Mouse (Mus musculus) forebrain, embryonic 11.5 days (tissue): ENCODE data around the gene Ibtk. TPM values are rescaled to one million over a fixed set of nuclear protein-coding genes. Genes with fewer than 3 reads are reported as not detected.
A peak's percentile ranks its signal among the peaks of the same experiment; 100 is the strongest.

Source experiments
- ATAC-seq: fragments of 200-750 bp; cut with Nextera tagmentation; replicated peaks from 2 replicates; pipeline ENCODE4 v1.8.0; 2017; ENCODE audit warnings: moderate TSS enrichment; ENCODE audit not compliant: low FRiP score
- DNase-seq: peaks from one replicate; pipeline ENCODE4 v3.0.0-alpha.2; 2017; ENCODE audit warnings: low spot score
- H3K27ac ChIP-seq: fragments of 300-500 bp; sonication (generic); 2 replicates; pipeline ENCODE4 v1.5.1; 2014; ENCODE audit warnings: low read depth, low read length
- H3K27me3 ChIP-seq: fragments of 300-500 bp; sonication (generic); 2 replicates; pipeline ENCODE4 v1.6.1; 2014; ENCODE audit warnings: mild to moderate bottlenecking, low read length, mixed read lengths; ENCODE audit not compliant: control insufficient read depth, insufficient read depth
- H3K36me3 ChIP-seq: fragments of 300-500 bp; sonication (generic); 2 replicates; pipeline ENCODE4 v1.6.1; 2014; ENCODE audit warnings: mild to moderate bottlenecking, low read length, moderate library complexity, mixed read lengths; ENCODE audit not compliant: control insufficient read depth, insufficient read depth
- H3K4me1 ChIP-seq: fragments of 300-500 bp; sonication (generic); replicated peaks from 2 replicates; pipeline ENCODE4 v1.6.1; 2014; ENCODE audit warnings: low read length, mixed read lengths; ENCODE audit not compliant: control insufficient read depth, insufficient read depth
- H3K4me2 ChIP-seq: fragments of 300-500 bp; sonication (generic); 2 replicates; pipeline ENCODE4 v1.6.1; 2014; ENCODE audit warnings: low read depth, mild to moderate bottlenecking, low read length, moderate library complexity, mixed read lengths; ENCODE audit not compliant: severe bottlenecking
- H3K4me3 ChIP-seq: fragments of 300-500 bp; sonication (generic); 2 replicates; pipeline ENCODE4 v1.5.1; 2014; ENCODE audit warnings: low read depth, low read length
- H3K9ac ChIP-seq: fragments of 300-500 bp; sonication (generic); 2 replicates; pipeline ENCODE4 v1.6.1; 2014; ENCODE audit warnings: low read length
- H3K9me3 ChIP-seq: fragments of 300-500 bp; sonication (generic); 2 replicates; pipeline ENCODE4 v1.6.1; 2016; ENCODE audit warnings: low read length, mixed read lengths; ENCODE audit not compliant: control insufficient read depth
- WGBS: fragments of 180-500 bp; shearing (Covaris S2); extraction: QIAGEN DNeasy Blood & Tissue Kit; methylation state at CpG from one replicate; pipeline ENCODE4 v1.1.7; 2014; 5-methylcytosine and 5-hydroxymethylcytosine counted together
- polyA plus RNA-seq: library from polyadenylated mRNA; unstranded; fragments of >200 nt; fragmentation: Nextera tagmentation; extraction: Ambion mirVana; gene quantifications from 2 replicates; pipeline ENCODE4 v1.2.1, GENCODE M21; 2014

Ibtk gene
- polyA plus RNA-seq, 1 experiment from 2014 or later, result 49.0 TPM

DNA sequence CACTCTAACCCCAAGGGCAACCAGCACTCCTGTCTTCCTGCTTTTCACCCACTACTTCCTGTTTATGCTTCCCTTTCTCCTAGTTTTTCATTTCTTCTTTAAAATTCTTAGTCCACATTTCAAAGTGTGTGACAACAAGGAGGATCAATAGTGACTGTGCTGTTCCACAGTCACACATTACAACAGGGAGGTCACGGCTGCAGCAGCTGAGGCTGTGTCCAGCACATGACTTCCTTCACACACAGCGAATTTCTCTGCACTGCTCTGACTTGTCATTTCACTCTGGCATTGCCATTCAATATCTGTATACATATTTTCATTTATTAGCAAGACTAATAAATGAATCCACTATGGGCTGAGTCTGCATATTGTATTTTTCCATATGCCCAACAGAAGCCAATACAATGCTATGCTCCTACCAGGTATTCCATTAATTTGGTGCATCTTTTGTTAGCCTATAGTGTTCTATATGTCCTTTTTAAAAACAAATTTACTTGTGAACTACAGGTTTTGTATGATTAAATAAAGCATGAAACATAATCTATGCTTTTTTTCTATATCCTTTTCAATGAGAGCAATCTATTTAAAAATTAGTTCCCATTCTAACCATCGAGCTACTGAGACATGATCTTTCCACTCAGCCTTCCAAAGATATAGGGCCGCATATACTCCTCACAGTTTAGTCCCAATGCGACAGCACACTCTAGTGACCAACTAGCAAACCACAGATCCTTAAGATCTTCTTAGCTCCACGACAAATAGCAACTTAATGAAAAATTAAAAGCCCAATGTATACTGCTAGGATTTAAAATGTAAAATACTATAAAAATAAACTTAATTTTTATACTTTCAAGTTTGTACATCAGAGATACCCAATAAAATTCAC is 55.7 kb downstream of the Ibtk start:
- ATAC-seq (peak; percentile 66; the same call in 1 of the 2 replicates), DNase-seq (no peak)
- H3K4me2 ChIP-seq, result no peak overlapping the region
- H3K9ac ChIP-seq, result no peak overlapping the region
- 75% methylated on average over 6 of the region's 6 CpGs for WGBS
- H3K36me3 ChIP-seq, result peaks cover 6% of the 10 kb centered on the region; the same call in 1 of the 2 replicates
- H3K4me1 ChIP-seq, result no peaks in the 10 kb centered on the region
- no peaks in the 10 kb centered on the region for H3K9me3 ChIP-seq
- no peak overlapping the region for H3K27ac ChIP-seq
- H3K27me3 ChIP-seq, result no peaks in the 10 kb centered on the region
- no peak overlapping the region for H3K4me3 ChIP-seq

DNA sequence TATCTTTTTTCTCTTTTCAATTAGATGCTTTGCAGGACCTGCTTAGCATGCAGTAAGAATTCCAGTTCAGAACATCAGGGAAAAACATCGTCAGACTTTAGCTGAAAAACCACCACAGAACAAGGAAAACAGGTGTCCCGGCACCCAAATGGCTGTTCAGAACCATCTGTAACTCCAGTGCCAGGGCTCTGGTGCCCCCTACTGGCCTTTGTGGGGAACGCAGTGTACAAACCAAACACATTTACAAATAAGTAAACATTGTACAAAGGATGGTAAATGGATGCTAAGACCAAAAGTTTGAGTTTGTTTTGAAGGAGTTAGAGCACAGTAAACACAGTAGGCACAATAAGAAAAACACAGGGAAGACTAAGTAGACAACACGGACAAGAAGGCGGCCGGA is 64.1 kb downstream of the Ibtk start:
- no peaks in the 10 kb centered on the region; the same call in 1 of the 2 replicates for H3K9me3 ChIP-seq
- H3K4me2 ChIP-seq, result no peak overlapping the region
- no peak overlapping the region for H3K4me3 ChIP-seq
- peaks cover 2% of the 10 kb centered on the region; the same call in 1 of the 2 replicates for H3K36me3 ChIP-seq
- whole genome bisulfite sequencing, result 90% methylated on average over 6 of the region's 6 CpGs
- ATAC-seq (no peak), DNase-seq (no peak)
- H3K27me3 ChIP-seq, result no peaks in the 10 kb centered on the region
- no peak overlapping the region for H3K27ac ChIP-seq
- no peaks in the 10 kb centered on the region for H3K4me1 ChIP-seq
- no peak overlapping the region for H3K9ac ChIP-seq

DNA sequence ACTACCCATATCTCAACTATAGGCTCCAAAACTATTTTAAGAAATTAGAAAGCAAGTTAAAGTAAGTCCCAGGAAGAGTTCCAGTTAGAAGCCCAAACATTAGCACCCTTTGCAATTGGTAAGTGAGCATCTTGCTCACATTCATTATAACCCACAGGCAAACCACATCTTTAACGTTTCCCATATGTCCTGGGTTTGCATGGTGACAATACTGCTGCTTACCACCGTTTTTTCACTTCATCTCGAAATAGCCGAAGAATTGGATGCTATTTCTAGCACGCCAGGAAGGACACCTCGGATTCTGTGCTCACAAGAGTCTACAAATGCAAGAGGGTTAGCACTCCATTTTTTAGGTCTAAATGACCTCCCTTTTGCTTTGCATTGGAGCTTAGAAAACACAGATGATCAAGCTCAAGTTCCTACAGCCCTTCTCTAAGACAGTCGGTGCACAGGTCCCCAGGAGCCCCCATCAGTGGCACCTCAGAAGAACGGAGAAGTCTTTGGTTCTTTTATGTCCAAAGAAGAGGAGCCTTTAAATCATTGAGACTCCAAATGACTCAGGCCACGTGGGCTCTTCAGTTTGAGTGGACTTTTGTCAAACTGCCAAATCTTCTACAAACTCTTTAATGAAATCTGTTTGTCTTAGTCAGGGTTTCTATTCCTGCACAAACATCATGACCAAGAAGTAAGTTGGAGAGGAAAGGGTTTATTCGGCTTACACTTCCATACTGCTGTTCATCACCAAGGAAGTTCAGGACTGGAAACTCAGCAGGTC is 73.8 kb downstream of the Ibtk start:
- no peak for DNase-seq

DNA sequence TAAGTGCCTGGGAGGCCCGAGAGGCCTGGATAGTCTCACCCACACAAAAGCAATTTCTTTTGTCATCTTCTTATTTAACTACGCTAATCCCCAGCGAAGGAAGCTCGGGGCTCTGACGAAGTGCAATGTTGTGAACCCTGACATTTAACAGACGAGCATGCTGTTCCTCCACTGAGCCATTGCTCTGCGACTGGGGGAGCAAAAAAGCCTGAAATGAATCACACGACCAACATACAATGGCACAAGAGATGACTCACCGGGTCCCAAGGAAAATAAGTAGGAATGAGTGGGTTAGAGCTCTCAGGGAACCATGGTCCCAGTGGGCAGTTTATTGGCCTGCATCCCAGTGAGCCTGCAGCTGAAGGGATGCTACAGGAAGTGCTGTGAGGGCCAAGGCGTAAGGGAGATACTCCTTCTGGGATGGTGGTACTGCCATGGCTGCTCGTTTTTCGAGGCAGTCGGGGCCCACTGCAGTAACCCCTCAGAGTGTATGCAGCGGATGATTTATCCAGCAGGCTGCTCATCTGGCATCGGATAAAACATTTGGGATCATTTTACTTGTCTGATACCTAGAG is 75.1 kb downstream of the Ibtk start:
- Histone ChIP-seq H3K9ac (no peak overlapping the region), H3K9me3 (no peaks in the 10 kb centered on the region), H3K27me3 (no peaks in the 10 kb centered on the region), H3K4me2 (no peak overlapping the region), H3K4me3 (no peak overlapping the region), H3K36me3 (no peaks in the 10 kb centered on the region), H3K27ac (no peak overlapping the region), H3K4me1 (no peaks in the 10 kb centered on the region)
- no peak for ATAC-seq
- WGBS, result 58% methylated on average over 15 of the region's 15 CpGs
- no peak for DNase-seq

More for the DNA sequence above, 73.8 kb downstream of the Ibtk start:
- Histone ChIP-seq H3K9me3 (no peaks in the 10 kb centered on the region), H3K27me3 (no peaks in the 10 kb centered on the region), H3K9ac (no peak overlapping the region), H3K4me1 (no peaks in the 10 kb centered on the region), H3K4me3 (no peak overlapping the region), H3K27ac (no peak overlapping the region), H3K36me3 (no peaks in the 10 kb centered on the region), H3K4me2 (no peak overlapping the region)
- no peak for ATAC-seq
- WGBS, result 87% methylated on average over 10 of the region's 10 CpGs

DNA sequence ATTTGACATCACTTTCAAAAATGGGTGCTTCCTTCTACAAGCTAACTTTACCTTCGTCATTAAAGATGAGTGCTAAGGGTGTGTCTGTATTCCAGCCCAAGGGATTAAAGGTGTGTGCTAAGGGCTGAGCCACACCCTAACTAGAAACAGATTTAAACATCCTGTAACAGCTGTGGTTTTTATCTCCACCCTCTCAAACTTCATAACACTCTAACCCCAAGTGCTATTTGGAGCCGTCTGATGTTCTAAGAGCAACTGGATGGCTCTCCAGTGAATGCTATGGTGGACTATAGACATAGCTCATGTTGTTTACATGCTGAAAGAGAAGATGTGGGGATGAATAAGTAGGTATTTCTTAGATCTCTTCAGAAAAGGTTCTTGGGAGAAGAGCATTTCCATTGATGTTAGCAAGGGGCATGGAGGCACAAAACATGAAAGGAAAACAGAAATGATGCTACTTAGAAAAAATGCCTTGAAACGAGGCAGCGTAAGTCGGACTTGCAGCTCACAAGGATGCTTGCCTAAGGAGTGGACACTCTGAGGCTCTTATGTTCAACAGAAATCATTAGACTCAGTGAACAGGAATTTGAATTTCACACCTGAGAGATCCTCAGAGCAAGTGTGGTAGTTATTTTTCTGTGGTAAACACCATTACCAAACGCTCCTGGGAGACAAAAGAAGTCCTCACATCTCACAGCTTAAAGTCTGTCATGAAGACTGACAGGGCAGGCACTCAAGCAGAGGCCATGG is 77.4 kb downstream of the Ibtk start:
- Histone ChIP-seq H3K4me3 (no peak overlapping the region), H3K9me3 (no peaks in the 10 kb centered on the region), H3K36me3 (no peaks in the 10 kb centered on the region), H3K4me2 (no peak overlapping the region), H3K27me3 (no peaks in the 10 kb centered on the region), H3K9ac (no peak overlapping the region), H3K27ac (no peak overlapping the region), H3K4me1 (no peaks in the 10 kb centered on the region)
- DNase-seq, result no peak
- 83% methylated on average over 6 of the region's 6 CpGs for WGBS
- ATAC-seq, result no peak

DNA sequence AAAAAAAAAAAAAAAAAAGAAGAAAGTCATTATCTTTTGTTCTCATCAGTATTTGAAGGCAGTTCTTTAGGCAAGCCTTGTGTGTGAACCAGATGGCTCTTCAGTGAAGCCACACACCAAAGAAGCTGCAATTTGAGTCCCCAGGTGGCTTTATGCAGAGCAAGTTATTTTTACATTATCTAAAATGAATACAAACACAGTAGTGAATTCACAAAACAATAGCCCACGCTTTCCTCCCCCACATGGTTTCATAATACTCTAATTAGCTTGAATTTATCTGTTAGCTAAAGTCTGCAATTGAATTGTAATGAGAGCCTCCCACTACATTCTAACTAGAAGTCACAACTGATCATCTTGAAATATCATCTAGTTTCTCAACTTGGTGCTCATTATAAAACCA is 84.8 kb downstream of the Ibtk start:
- no peaks in the 10 kb centered on the region for H3K9me3 ChIP-seq
- no peak overlapping the region for H3K27ac ChIP-seq
- H3K9ac ChIP-seq, result no peak overlapping the region
- H3K36me3 ChIP-seq, result no peaks in the 10 kb centered on the region
- no peak overlapping the region for H3K4me2 ChIP-seq
- no peaks in the 10 kb centered on the region for H3K27me3 ChIP-seq
- DNase-seq (no peak), ATAC-seq (no peak)
- WGBS, result 73% methylated on average over 1 of the region's 1 CpGs
- H3K4me1 ChIP-seq, result no peaks in the 10 kb centered on the region
- H3K4me3 ChIP-seq, result no peak overlapping the region

DNA sequence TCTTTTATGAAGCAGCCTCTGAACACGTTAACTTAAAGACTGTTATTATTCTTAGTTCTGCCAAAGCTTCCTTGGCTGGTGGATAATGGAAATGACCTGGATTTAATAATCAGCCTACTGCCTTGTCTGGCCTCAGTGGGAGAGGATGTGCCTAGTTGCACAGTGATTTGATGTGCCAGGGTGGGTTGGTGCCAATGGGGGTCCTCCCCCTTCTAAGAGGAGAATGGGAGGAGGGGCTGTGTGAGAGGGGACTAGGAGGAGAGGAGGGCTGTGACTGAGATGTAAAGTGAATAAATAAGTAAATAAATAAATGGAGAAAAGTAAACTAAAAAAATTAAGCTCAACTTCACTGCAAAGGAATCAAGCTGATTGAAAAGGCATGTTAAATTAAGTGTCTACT is 85.3 kb downstream of the Ibtk start:
- Histone ChIP-seq H3K9ac (no peak overlapping the region), H3K4me1 (no peaks in the 10 kb centered on the region), H3K4me3 (no peak overlapping the region), H3K36me3 (no peaks in the 10 kb centered on the region), H3K4me2 (no peak overlapping the region), H3K27me3 (no peaks in the 10 kb centered on the region), H3K9me3 (no peaks in the 10 kb centered on the region), H3K27ac (no peak overlapping the region)
- ATAC-seq (0 out of 2 replicates have a peak, but pooled peaks have one; percentile 46), DNase-seq (no peak)
- 87% methylated on average over 1 of the region's 1 CpGs for WGBS

DNA sequence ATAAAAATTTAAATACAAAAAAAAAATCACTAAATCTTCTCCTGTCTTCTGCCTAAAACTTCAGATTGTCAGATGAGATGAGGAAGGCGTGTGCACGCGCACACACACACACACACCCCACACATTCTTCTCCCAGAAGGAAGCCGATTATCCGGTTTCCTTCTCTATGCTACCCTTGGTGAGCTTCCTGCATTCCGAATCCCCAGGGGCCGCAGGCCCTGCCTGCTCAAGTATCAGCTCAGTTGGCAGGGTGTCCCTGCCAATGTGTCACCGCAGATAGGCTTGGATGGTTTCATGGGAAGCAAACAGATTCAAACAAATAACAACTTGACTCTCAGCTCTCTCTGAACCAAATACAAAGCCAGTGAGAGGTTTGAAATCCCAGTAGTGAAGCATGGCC is 86.0 kb downstream of the Ibtk start:
- WGBS, result 29% methylated on average over 8 of the region's 8 CpGs

More for the DNA sequence above, 86.0 kb downstream of the Ibtk start:
- ATAC-seq (no peak), DNase-seq (no peak)
- Histone ChIP-seq H3K27ac (no peak overlapping the region), H3K4me1 (no peaks in the 10 kb centered on the region), H3K9me3 (no peaks in the 10 kb centered on the region), H3K4me2 (no peak overlapping the region), H3K27me3 (no peaks in the 10 kb centered on the region), H3K4me3 (no peak overlapping the region), H3K36me3 (no peaks in the 10 kb centered on the region), H3K9ac (no peak overlapping the region)
